Mouse (Mus musculus) liver, embryonic 14 days (tissue): ENCODE measurements around the gene Mlx. TPM values are rescaled to one million over a fixed set of nuclear protein-coding genes. Genes with fewer than 3 reads are reported as not detected.

Experiments used
- polyA plus RNA-seq: library from polyadenylated mRNA; depleted of rRNA; stranded (reverse); fragments of >200 nt; gene quantifications from 2 replicates; pipeline ENCODE4 v1.2.3, GENCODE M21; 2012; rRNA removed

Gene Mlx
- 16.2 and 18.2 TPM in 2 replicates for polyA plus RNA-seq

DNA sequence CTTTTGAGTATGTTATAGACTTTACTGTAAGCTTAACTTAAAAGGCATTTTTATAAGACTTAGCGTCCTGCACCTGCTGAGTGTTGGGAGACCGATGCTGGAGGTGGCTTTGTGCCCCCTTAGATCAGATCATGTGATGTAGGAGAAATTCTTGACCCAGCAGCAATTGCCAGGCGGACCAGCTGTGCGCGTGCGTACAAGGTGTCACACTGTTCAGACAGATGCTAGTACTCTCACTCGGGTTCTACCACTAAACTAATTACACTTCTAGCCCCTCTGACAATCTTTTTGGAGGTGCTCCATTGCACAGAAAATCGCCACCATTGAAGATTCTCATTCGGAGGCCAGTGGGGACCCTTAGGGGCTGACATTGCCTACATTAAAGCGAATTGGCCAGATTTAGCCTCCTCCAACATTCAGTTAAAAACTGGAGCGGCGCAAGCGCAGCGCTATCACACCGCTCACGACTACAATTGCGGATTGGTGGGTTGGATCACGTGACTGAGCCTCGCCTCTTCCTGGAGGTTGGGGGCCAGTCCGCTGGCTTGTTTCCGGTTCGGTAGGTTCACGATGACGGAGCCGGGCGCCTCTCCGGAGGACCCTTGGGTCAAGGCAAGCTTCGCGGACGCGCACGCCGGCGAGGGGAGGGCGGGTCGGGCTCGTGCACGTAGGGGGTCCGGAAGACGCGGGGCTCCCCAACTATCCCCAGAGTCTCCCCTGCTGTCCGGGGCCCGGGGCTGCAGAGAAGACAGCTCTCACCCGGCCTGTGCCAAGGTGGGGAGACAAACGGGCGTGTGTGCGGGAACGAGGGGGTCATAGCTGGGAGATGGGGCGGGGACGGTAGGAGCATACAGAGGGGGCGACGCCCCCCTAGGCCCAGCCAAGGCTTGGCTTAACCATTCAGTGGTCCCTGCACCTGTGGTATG lies at the start of gene Mlx:
Gene Mlx, plus strand, starts transcription at position 522 of the 926 bp plus-strand sequence.

DNA sequence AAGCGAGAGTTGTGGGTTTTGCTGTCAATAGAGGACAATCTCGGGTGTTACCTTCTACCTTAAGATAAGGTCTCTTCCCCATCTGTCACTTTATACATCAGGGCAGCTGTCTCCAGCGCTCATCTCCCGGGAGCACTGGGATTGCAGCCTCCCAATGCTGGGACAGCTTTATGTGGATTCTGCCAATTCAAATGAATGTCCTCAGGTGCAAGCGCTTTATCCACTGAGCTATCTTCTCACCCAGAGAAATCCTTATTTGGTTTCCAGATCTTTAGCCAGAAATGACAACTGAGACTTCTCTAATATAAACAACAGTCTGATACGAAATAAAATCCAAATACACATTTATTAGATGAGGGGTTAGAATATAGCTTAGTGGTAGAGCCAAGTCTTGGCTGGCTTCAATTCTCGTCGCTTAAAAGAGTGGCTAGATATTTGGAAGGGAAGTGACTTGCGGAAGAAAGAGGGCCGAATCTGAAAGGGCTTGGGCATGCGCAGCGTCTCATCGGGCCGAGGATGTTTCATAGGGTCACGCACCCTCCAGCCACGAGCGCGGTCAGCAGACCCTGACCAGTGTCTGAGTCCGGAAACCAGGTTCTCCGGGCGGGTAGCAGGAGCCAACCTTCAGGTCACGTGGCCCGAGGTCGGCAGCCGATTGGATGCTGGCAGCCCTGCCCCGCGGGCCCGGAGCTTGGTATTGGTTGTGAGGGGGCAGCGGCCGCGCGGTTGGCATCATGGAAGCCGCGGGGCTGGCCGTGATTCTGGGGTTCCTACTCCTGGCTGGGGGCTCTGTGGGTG lies 17.5 kb upstream of the Mlx start, which contains the start of gene Naglu:
Gene Naglu, plus strand, starts transcription at position 622 of the 798 bp plus-strand sequence.

DNA sequence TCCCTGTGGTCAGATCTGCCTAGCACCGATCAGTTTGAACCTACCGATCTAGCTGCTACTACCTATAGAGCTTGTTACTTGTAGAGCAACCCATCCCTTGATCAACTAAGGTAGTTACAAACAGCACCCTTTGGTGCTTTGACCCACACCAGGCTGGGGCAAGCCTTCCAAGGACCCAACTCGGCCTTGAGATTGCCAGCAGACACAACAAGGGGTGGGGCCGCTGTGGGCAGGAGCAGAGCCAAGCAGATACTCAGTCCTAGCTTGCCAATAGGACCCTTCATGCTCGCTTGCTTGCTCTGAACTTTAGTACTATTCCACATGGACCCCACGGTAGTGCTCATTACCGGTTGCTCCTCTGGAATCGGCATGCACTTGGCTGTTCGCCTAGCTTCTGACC lies 9.0 kb upstream of the Mlx start, which contains the start of gene Hsd17b1:
Gene Hsd17b1, plus strand, starts transcription at position 291 of the 400 bp plus-strand sequence.

DNA sequence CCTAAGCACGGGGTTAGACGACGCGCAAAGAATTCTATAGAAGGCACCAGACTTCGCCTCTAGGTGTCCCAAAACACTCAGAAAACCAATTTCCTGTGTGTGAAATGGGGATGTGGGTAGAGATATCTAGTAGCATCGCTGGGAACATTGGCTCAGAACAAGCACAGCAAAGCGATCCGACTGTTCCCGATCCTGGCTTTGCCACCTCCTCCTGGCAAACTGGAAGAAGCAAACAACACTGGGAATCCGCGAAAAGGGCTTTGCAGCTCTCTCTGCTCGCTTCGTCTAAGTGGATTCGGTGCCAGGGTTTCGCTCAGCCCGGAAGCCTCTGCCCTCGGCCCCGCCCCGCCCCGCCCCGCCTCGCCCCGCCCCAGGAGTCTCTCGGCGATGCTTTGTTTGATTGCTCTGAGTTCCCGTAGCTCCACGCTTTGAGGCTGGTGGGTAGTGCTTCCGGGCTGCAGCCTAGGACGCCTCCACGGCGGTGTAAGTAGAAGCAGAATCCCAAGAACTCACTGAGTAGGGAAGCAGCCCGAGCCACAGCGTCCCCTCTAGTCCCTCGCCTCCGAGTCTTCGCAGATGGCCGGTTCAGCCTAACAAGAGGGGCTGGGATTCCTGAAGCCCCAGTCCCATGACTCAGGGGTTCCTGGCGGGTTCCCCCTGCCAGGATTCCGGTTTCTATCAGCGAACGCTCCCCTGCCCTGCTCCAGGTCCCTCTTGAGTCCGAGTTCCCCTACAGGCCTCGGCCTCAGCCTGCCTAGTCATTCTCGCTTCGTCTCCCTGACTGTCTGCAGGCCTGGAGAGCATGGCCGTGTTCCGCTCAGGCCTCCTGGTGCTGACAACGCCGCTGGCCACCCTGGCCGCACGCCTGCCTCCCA lies 4.6 kb upstream of the Mlx start, which contains the start of gene Coasy:
Gene Coasy, plus strand, starts transcription at position 358 of the 875 bp plus-strand sequence.

DNA sequence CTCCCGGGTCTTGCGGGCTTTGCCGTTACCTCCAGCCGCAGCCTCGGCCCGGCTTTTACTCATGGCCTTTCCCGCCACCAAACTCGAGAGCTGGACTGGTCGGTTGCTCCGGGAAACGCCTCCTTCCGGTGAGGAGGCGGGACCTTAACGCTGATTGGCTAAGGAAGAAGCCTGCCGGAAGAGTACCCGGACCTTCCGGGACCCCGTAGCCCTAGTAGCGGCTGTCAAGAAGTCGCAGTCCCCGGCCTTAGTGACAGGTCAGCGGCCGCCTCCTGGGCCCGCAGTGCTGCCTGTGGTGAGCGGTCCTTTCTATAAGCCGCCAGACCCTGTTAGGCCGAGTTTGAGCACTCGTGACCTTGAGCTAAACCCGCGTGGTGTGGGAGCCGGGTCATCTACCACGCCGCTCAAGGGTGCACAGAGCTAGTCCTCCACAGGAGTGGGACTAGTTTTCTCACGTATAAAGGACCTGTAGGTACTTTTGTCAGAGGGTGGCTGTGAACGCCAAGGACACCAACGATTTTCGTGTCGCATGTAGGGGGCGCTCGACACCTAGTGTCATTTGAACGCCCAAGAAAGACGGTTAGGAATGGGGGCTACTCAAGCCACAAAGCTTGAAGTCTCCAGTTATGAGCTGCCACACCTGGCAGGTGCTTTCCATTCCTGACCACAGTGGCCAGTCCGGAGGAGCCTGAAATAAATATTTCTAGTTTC lies 8.4 kb downstream of the Mlx start, which contains the start of gene Psmc3ip:
Gene Psmc3ip, minus strand, starts transcription at position 123 of the 711 bp plus-strand sequence.

DNA sequence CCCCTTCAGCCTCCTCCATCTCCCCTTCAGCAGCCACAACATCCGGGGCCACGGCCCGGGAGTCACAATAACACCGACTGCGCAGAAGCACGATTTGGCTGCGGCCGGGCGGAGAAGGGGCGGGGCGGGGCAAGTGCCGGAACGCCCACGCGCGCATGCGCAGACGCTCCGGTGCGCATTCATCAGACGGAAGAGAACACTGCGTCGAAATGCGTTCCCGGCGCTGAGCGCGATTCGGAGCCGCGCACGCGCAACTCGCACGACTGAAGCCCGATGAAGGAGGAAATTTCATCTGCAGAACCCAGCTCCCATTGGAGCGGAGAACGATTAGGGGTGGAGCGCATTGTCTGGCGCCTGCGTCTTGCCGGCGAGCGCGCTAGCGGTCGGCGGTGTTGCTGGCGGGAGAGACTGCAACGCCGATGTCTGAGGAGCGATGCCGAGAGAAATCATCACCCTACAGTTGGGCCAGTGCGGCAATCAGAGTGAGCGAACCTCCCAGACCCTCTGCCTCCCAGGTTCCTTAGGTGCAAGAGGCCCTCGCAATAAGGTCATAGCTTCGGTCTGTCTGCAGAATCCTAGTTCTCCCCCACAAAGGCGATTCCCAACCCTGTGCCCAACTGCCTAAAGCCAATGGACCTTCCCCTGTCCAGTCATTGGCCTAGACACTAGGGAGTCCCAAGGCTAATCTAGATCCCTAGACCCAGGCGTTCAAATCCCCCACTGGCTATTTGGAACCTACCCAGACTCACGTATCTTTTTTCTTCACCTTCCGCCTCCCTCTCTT lies 32.9 kb downstream of the Mlx start, which contains the start of the genes Retreg3 and Tubg1:
Gene Retreg3, minus strand, starts transcription at position 133 of the 784 bp plus-strand sequence.
Gene Tubg1, plus strand, starts transcription at position 178 of the 784 bp plus-strand sequence.

Other genes with a start within 250 kb of the Mlx start
- 11.0 and 13.0 TPM in 2 replicates for gene Stat5b, start 236.6 kb upstream of the Mlx start, polyA plus RNA-seq
- 6.8 and 8.9 TPM in 2 replicates for gene Stat5a, start 227.9 kb upstream of the Mlx start, polyA plus RNA-seq
- 17.2 and 19.3 TPM in 2 replicates for gene Stat3, start 147.7 kb upstream of the Mlx start, polyA plus RNA-seq
- 7.0 and 7.8 TPM in 2 replicates for gene Cavin1, start 116.4 kb upstream of the Mlx start, polyA plus RNA-seq
- 28.4 and 31.1 TPM in 2 replicates for gene Atp6v0a1, start 77.8 kb upstream of the Mlx start, polyA plus RNA-seq
- 2.9 and 3.4 TPM in 2 replicates for gene Naglu, start 17.3 kb upstream of the Mlx start, polyA plus RNA-seq
- gene Hsd17b1, start 8.9 kb upstream of the Mlx start, polyA plus RNA-seq, result 0.16 and 0.29 TPM in 2 replicates
- gene Coasy, start 4.7 kb upstream of the Mlx start, polyA plus RNA-seq, result 13.9 and 16.1 TPM in 2 replicates
- 17.9 and 19.9 TPM in 2 replicates for gene Psmc3ip, start 8.2 kb downstream of the Mlx start, polyA plus RNA-seq
- gene Retreg3, start 32.6 kb downstream of the Mlx start, polyA plus RNA-seq, result 18.0 and 21.8 TPM in 2 replicates
- gene Tubg1, start 32.7 kb downstream of the Mlx start, polyA plus RNA-seq, result 8.7 and 13.8 TPM in 2 replicates
- 0.08 and 0.11 TPM in 2 replicates for gene Tubg2, start 68.6 kb downstream of the Mlx start, polyA plus RNA-seq
- gene Cntnap1, start 83.2 kb downstream of the Mlx start, polyA plus RNA-seq, result 0.14 and 0.15 TPM in 2 replicates
- gene Plekhh3, start 84.1 kb downstream of the Mlx start, polyA plus RNA-seq, result 0.95 and 0.97 TPM in 2 replicates
- not detected in 2 replicates for gene Ccr10, start 88.2 kb downstream of the Mlx start, polyA plus RNA-seq
- gene Ezh1, start 139.2 kb downstream of the Mlx start, polyA plus RNA-seq, result 8.9 and 9.4 TPM in 2 replicates
- 13.0 and 15.1 TPM in 2 replicates for gene Ramp2, start 158.8 kb downstream of the Mlx start, polyA plus RNA-seq
- gene Vps25, start 166.4 kb downstream of the Mlx start, polyA plus RNA-seq, result 34.6 and 40.2 TPM in 2 replicates
- gene Wnk4, start 173.3 kb downstream of the Mlx start, polyA plus RNA-seq, result 5.2 and 5.4 TPM in 2 replicates
- 0.37 and 0.56 TPM in 2 replicates for gene Cntd1, start 191.7 kb downstream of the Mlx start, polyA plus RNA-seq
- 50.7 and 59.2 TPM in 2 replicates for gene Coa3, start 191.8 kb downstream of the Mlx start, polyA plus RNA-seq
- 67.0 and 70.3 TPM in 2 replicates for gene Becn1, start 215.0 kb downstream of the Mlx start, polyA plus RNA-seq
- 111 and 131 TPM in 2 replicates for gene Psme3, start 228.9 kb downstream of the Mlx start, polyA plus RNA-seq
- 3.2 and 5.2 TPM in 2 replicates for gene Aoc2, start 237.8 kb downstream of the Mlx start, polyA plus RNA-seq
- gene Aoc3, start 243.3 kb downstream of the Mlx start, polyA plus RNA-seq, result 0.17 and 0.24 TPM in 2 replicates